Mouse (Mus musculus): ENCODE data around the gene Adat1.

- TF ChIP-seq CTCF (IDR thresholded peaks at IDR 0.05; ENCODE audit: low read depth) (no peak), EP300 (IDR thresholded peaks at IDR 0.05; ENCODE audit: low read depth) (no peak)
These were observed 569 bp upstream of the Adat1 start for GRCm38 (mm10) chr8:111992703-111993039.
